Mouse (Mus musculus): ENCODE data around the gene Usp33.

The Usp33 gene

DNA sequence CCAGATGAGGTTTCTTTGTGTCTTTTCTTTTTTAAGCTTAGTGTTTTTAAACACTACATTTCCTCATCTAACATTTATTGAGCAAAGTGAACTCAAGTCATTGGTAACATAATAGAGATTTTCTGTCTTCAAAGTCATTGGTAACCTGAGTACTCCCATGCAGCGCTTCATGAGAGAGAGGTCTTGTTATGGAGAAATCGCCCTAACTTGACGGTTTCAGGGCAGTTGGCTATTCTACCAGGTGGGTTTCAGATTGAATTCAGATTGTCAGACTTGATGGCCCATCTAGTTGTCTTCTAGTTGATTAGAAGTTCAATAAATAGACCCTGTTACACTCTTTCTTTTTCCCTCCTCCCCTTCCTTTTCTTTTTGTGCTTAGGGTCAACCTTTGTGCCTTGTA, 54.6 kb downstream of the Usp33 start:
- no peak for DNase-seq (ENCODE audit: low read depth, low spot score)

DNA sequence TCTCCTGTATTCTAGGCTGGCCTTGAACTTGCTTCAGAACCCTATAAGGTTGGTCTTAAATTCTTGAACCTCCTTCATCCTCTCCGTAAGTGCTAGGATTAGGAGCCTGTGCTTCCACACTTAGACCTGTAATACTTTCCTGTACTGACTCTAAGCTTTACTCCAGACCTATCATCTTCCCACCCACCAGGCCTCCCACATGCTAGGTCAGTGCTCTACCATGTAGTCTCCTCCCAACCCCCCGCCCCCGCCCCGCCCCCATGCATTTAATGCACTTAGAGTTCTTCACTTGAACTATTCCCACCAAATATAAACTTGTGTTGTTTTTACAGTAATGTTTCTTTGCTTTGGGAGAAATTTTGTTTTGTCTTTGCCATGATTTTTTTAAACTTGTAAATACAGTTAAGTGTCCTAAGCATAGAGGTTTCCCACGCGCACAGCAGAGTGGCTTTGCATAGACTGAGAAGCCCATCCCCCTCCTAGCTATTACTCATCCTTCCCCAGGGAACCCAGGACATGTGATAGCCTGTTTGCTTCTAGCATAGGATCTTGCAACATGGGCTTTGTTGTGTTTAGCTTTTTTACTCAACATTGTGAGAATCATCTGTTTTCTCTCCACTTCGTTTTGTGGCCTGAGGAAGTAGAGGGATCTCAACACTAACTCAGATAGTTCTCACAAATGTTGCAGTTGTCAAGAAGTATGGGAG, 55.8 kb downstream of the Usp33 start:
- no peak for DNase-seq (ENCODE audit: low read depth, low spot score)

DNA sequence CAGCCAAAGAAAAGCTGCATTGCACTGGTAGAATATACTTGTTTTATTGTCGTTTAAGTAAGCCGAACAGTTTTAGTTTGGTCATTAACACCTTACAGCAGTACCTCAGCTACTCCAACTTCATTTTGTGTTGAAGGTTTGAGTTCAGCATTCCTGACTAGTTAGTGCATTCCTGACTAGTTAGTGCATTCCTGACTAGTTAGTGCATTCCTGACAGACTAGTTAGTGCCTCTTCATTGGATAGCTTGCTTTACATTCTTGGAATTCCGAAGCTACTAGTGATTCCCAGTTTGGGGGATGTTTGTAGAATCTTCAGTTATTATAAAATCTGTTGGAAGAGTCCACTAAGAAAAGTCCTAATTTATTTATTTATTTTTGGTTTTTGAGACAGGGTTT, 56.4 kb downstream of the Usp33 start:
- no peak for DNase-seq (ENCODE audit: low read depth, low spot score)

DNA sequence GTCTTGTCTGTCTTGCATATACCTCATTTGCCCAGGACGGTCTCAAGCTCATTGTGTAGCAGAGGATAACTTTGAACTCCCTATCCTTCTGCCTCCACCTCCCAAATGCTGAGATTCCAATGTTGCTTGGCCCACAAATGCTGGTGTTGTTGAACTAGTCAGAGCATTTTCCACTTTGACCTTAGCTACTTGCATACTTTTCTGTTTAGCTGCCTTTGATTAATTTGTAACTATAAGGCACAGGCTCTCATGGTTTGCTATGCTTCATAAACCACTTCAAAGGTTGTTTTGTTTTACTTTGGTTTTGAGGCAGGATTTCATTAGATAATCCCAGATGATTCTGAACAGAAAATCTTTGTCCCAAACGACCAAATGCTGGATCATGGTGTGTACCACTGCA, 57.5 kb downstream of the Usp33 start:
- no peak for DNase-seq (ENCODE audit: low read depth, low spot score)

DNA sequence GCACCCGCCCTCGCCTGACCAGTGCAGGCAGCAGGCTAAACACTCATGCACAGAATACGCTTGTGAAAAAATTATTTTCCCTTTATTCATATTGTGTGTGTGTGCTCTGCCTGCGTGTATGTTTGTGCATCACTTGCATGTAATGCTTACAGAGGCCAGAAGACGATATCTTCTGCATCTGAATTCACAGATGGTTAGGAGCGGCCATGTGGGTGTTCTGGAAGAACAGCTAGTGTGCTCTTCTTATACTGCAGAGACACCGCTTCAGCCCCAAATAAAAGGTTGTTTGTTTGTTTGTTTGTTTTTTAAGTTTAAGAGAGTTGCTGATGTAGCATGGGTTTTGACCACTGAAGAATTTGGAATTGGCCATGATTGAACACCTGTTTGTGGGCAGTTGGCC, 59.1 kb downstream of the Usp33 start:
- no peak for DNase-seq (ENCODE audit: low read depth, low spot score)

DNA sequence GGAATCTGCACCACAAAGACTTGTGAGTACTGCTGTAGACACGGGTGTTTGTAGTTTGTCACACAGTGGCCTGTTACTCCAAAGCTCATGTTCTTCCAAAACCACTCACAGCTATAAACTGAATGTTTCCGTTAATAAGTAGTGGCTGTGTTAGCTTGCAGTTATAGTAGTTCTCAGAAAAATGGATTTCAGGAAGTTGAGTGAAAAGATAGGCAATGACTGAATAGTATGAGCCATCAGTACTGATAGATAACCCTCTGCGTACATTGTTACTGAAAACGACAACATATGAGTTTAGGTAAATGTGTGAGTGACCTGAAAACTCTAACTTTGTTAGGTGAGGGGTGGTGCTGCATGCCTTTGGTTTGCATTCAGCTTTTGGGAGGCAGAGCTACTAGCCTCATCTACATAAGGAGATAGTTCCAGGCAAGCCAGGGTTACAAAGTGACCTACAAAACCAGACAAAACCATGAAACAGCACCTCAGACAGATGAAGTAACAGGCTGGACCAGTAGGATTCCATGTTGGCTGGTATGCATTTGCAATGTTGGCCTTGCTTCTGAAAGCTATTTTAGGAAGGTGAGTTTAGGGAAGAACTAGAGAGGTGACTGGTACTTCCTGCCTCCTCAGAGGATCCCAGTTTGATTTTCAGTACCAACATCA, 59.8 kb downstream of the Usp33 start:
- DNase-seq (ENCODE audit: low read depth, low spot score): no peak

DNA sequence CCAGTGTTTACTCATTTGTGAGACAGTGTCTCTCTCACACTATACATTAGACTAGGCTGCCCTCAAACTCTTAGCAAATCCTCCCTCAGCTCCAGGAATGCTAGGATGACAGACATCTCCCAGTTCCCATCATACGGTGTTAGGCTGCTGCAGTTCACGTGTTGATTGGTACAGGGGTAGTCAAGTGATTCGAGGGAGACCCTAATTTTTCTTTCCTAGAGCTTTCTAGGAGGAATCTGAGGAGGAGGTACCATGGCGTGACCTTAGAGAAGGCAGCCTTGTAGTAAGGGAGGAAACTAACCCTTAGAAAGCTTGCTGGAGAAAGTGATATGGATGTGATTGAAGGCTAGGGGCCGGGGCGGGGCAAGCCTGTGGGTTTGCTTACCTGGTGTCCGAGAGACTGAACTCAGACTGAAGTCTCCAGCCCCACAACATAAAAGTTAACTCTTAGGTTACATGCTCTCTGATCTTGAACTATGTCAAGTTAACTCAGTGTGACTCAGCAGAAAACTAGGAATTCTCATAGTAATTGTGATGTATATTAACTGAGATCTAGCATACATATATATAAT, 64.8 kb downstream of the Usp33 start:
- DNase-seq (ENCODE audit: low read depth, low spot score): no peak

DNA sequence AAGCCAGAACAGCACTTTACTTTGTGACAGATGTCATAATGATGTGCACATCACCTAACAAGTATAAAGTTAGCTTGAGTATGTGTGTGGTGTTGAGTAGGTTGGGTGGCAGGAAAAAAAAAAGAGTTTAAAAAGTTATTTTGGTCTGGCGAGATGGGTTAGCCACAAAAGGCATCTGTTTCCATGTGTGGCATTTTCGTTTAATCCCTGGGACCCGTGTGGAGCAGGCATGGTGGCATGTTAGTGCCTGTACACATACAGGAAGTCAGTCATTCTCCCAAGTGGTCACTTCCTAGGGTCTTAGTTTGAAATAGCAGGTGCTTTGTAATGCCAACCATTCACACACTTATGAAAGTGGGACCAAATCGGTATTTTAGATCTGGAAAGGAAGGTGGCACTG, 66.1 kb downstream of the Usp33 start:
- no peak for DNase-seq (ENCODE audit: low read depth, low spot score)

DNA sequence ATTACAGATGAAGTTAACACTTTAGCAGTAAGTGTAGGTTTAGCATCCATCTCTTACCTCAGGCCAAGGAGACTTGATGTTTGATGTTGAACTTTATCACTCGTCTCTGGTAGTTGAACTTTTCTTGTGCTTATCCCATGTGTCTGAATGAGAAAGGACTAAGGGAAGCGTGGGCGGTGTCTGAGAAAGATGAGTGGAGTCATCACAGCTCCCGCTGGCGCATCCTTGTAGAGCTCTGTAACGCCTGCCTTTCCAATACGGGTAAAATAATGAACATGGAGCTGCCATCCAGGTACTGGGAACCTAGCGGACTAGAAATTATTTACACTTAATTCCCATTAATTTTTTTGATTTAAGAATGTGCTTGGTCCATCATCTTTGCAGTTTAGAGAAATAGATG, 82.6 kb downstream of the Usp33 start:
- DNase-seq (ENCODE audit: low read depth, low spot score): no peak

DNA sequence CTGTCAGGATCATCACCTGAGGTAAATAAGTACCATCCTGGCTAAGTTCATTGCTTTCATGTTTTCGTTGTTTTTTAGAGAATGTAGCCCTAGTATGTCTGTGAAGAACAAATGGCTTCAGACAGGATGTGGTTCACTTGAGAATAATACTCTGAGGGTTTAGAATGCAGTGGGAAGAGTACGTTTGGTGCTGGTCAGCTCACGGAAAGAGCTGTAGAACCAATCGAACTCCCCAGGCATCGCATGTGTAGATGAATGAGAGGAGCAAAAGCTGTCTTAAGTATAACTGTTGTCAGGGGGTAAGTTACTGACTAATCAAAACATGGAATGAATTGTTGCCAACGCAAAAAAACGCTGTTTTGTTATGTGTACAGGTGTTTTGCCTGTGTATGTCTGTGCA, 86.4 kb downstream of the Usp33 start:
- DNase-seq (ENCODE audit: low read depth, low spot score): no peak

DNA sequence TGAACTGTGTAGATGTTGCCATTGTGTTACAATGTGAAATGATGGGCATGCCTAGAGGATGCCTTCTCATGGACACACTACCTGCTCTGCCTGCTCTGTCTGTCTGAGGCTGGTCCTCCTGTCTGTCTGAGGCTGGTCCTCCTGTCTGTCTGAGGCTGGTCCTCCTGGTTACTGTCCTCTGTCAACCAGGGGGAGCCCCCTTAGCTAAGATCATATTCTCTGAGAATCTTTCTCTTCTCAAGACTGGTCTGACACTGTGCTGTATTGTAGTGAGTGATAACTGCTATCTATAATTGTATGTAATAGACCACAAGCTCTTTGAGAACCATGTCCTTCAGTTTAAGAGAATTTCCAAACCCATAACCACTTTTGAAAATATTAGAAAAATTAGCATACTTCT, 89.3 kb downstream of the Usp33 start:
- DNase-seq (ENCODE audit: low read depth, low spot score): no peak

DNA sequence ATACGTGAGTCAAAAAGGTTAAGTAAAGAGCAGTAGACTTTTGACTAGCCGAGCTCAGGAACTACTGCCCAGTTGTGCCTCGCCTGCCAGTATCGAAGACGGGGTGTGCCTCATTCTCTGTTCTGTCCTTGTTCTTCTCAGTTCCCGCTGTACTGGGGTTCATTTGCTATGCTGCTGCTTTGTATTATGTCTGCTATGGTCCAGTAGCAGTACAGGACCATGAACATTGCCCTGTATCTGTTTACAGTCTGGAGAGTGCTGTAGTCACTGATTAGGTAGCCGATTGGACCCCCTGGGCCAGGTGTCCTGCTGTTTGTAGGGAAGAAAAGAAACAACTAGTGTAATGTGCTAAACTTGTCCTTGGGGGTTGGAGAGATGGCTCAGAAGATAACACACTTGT, 91.8 kb downstream of the Usp33 start:
- no peak for DNase-seq (ENCODE audit: low read depth, low spot score)

DNA sequence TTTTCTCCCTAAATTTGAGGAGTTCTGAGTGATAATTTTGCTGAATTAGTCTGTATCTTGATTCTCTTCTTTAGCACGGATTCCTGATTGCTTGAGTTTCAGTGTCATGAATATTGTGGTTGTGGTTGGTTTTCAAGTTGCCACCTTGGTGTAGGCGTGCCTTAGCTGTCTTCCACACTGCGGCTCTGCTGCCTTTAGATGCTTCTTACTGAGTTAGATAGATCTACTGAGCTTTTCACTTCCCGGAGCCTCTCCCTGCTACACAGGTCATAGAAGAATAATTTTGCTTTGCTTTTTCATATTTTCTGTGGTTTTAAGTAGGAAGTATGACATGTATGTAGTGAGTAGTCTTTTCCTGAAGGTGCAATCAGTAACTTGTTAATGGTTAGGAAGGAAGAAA, 96.5 kb downstream of the Usp33 start:
- DNase-seq (ENCODE audit: low read depth, low spot score): no peak
